Mouse (Mus musculus): Measurements from ENCODE around the gene Rrp9.

DNA sequence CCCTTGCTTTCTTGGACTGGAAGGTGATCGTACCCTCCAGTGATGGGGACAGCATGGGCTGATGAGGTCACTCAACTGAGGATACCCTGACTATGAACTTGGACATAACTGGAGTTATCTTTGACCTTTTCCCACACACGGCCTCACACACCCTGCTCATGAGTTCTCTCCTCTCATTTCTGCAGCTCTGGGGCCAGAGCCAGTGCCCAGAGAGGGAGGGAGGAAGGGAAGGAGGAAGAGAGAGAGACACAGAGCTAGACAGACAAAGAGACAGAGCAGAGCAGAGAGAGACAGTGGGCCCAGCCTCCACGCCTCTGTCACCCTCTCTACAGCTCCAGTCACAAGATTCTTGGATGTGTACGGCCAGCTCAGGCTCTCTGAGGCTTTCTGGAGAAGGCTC is 3.4 kb upstream of the Rrp9 start:
- TF ChIP-seq CTCF (IDR thresholded peaks at IDR 0.05; ENCODE audit: low read depth) (no peak), EP300 (IDR thresholded peaks at IDR 0.05; ENCODE audit: low read depth) (no peak)

Measured in liver, postnatal 0 days (tissue).